Mouse (Mus musculus): Measurements from ENCODE around the gene 4930470P17Rik. TPM values are rescaled to one million over a fixed set of nuclear protein-coding genes. Genes with fewer than 3 reads are reported as not detected.

Gene 4930470P17Rik
- total and polyA plus RNA-seq, 3 experiments: not detected

DNA sequence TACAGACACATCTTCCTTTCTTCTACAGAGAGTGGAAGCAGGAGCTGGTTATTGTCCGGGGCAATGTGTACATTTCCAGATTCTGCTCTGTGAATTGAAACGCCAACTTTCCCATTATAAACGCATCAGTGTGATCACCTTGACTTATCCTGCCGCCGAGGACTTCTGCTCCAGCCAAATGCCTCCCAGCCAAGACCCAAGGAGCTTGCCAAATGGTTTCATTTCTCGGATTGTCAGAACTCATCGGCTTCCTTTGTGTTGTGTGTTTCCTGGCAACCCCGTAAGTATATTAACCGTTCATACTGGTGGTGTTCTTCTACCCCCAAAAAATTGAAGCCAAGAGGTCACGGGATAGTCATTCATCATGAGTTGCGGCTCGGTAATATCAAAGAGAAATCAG, 25.7 kb downstream of the 4930470P17Rik start:
- WGBS: 72% methylated on average over 12 of the region's 12 CpGs
- no peaks in the 10 kb centered on the region for H3K36me3 ChIP-seq (ENCODE audit: control insufficient read depth, insufficient read depth, low read length)
- intact Hi-C loops (cut with DNase I): no loop called here

DNA sequence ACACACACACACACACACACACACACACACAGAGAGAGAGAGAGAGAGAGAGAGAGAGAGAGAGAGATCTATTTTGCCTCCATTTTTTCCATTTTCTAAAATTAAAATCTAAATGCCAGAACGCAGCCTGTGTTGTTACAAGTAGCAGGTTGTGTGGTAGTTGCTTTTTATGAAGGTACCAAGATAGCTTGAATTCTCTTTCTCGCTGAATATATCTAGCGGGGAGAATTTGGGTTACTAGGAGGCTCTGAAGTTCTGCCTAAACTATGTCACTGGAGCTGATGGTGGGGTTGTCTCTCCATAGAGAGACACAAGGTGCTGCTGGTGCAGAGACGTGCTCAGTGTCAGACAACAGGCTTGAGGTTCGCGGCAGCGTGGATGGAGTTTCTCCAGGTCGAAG, 36.8 kb downstream of the 4930470P17Rik start:
- Histone ChIP-seq H3K4me3 (no peak overlapping the region), H3K9ac (ENCODE audit: low read depth, low read length) (no peak overlapping the region), H3K27me3 (ENCODE audit: control insufficient read depth, insufficient read depth, low read length) (no peaks in the 10 kb centered on the region), H3K79me2 (replicated peaks; ENCODE audit: control insufficient read depth, insufficient read depth, low read length) (no peaks in the 10 kb centered on the region), H3K4me1 (ENCODE audit: control insufficient read depth, insufficient read depth, low read length) (no peaks in the 10 kb centered on the region), H3K36me3 (ENCODE audit: control insufficient read depth, insufficient read depth, low read length) (no peaks in the 10 kb centered on the region), H3K27ac (no peak overlapping the region)
- TF ChIP-seq EP300 (IDR thresholded peaks at IDR 0.05; ENCODE audit: insufficient read depth, low read depth, low read length): no peak
- no peak for TF ChIP-seq CTCF (IDR thresholded peaks at IDR 0.05)
- no peak for TF ChIP-seq POLR2A (IDR thresholded peaks at IDR 0.05; ENCODE audit: insufficient read depth, low read depth, low read length)
- no peak for DNase-seq
- WGBS: 87% methylated on average over 8 of the region's 8 CpGs
- intact Hi-C loops (cut with DNase I): no loop called here

More for the DNA sequence above, 25.7 kb downstream of the 4930470P17Rik start:
- Histone ChIP-seq H3K9ac (ENCODE audit: low read depth, low read length) (no peak overlapping the region), H3K4me1 (ENCODE audit: control insufficient read depth, insufficient read depth, low read length) (no peaks in the 10 kb centered on the region), H3K27ac (no peak overlapping the region), H3K79me2 (replicated peaks; ENCODE audit: control insufficient read depth, insufficient read depth, low read length) (no peaks in the 10 kb centered on the region), H3K4me3 (no peak overlapping the region), H3K27me3 (ENCODE audit: control insufficient read depth, insufficient read depth, low read length) (no peaks in the 10 kb centered on the region)
- TF ChIP-seq POLR2A (IDR thresholded peaks at IDR 0.05; ENCODE audit: insufficient read depth, low read depth, low read length): no peak
- no peak for TF ChIP-seq CTCF (IDR thresholded peaks at IDR 0.05)
- no peak for TF ChIP-seq EP300 (IDR thresholded peaks at IDR 0.05; ENCODE audit: insufficient read depth, low read depth, low read length)
- DNase-seq: no peak

DNA sequence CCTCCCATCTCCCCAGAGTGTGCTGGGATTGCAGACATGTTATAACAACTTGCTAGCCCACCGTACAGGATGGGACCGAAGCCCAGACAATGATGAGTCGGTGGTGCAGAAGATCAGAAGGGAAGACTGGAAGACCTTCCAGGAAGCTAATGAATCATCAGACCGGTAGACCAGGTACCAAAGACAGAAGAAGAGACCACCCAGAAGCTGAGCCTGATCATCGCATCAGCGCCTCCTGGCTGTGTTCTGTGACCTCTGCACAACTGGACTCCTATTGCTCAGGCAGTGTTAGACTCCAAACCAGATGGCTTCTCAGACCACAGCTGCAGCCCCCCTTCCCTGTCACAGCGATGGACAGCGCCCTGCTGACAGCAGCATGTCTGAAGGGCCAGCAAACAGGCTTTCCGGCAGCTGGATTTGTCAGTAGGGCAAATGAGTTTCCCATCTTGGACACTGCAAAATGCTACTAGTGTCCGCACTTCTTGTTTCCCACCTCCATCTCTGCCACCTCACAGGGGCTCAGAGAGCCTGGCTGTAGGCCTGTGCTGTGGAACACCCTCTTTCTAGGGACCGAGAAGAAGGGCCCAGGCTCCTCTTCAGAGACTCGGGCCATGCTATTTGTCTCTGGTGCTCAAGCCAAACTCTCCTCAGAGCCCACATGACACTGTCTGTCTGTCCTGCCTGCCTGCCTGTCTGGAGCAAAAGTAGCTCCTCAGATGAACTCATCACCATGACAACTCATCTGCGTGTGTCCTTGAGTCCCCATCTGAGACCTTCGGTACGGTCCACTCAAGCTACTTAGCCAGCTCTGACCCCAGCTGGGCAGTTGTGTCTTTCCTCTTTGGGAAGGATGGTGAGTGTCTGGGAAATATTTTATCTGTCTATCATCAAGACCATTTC, 37.6 kb downstream of the 4930470P17Rik start:
- Histone ChIP-seq H3K36me3 (ENCODE audit: control insufficient read depth, insufficient read depth, low read length) (no peaks in the 10 kb centered on the region), H3K4me1 (ENCODE audit: control insufficient read depth, insufficient read depth, low read length) (no peaks in the 10 kb centered on the region), H3K79me2 (replicated peaks; ENCODE audit: control insufficient read depth, insufficient read depth, low read length) (no peaks in the 10 kb centered on the region), H3K4me3 (no peak overlapping the region), H3K9ac (ENCODE audit: low read depth, low read length) (no peak overlapping the region), H3K27ac (no peak overlapping the region), H3K27me3 (ENCODE audit: control insufficient read depth, insufficient read depth, low read length) (no peaks in the 10 kb centered on the region)
- no peak for DNase-seq
- intact Hi-C loops (cut with DNase I): no loop called here
- TF ChIP-seq EP300 (IDR thresholded peaks at IDR 0.05; ENCODE audit: insufficient read depth, low read depth, low read length) (no peak), CTCF (IDR thresholded peaks at IDR 0.05) (no peak), POLR2A (IDR thresholded peaks at IDR 0.05; ENCODE audit: insufficient read depth, low read depth, low read length) (no peak)
- whole genome bisulfite sequencing: 74% methylated on average over 15 of the region's 15 CpGs

DNA sequence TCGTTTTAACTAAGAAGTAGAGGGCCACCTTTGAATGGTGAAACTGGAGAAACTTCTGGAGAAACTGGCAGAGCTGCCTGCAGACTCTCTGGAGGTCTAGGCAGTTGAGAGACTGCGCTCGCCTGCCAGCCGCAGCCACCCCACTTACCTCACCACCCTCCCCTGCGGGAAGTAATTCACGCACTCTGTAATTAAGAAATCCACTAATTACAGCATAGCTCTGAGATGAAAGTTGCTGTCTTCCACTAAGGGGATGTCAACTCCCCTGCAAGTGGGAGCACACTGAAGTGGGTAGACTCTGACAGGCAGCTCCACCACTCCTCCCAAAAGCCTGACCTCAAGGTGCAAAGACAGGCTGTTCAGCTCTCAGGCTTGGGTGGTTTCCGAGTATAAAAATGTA, 49.7 kb downstream of the 4930470P17Rik start:
- no peaks in the 10 kb centered on the region for H3K36me3 ChIP-seq (ENCODE audit: control insufficient read depth, insufficient read depth, low read length)
- no peak for TF ChIP-seq EP300 (IDR thresholded peaks at IDR 0.05; ENCODE audit: insufficient read depth, low read depth, low read length)
- H3K27me3 ChIP-seq (ENCODE audit: control insufficient read depth, insufficient read depth, low read length): no peaks in the 10 kb centered on the region
- H3K4me3 ChIP-seq: no peak overlapping the region
- no peaks in the 10 kb centered on the region for H3K79me2 ChIP-seq (replicated peaks; ENCODE audit: control insufficient read depth, insufficient read depth, low read length)
- no peak overlapping the region for H3K9ac ChIP-seq (ENCODE audit: low read depth, low read length)
- H3K4me1 ChIP-seq (ENCODE audit: control insufficient read depth, insufficient read depth, low read length): no peaks in the 10 kb centered on the region
- DNase-seq: no peak
- 82% methylated on average over 7 of the region's 7 CpGs for WGBS
- no peak overlapping the region for H3K27ac ChIP-seq
- intact Hi-C loops (cut with DNase I): no loop called here

DNA sequence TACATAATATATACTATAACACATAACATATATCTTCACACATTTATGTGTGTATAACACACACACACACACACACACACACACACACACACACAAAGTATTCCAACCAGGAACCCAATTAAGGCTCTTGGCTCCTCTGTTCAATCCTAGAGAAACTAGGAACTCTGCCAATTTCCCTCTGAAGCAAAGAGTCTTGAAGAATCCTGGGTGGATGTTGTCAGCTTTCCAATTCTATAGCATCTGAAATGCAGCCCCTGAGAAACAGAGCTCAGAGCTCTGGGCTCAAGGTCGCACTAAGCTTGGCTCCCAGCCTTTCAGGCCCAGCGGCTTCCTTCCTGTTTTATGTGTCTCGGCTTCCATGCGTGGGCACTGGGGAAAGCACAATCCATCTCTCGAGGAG, 51.6 kb downstream of the 4930470P17Rik start:
- intact Hi-C loops (cut with DNase I): no loop called here
- Histone ChIP-seq H3K36me3 (ENCODE audit: control insufficient read depth, insufficient read depth, low read length) (no peaks in the 10 kb centered on the region), H3K27me3 (ENCODE audit: control insufficient read depth, insufficient read depth, low read length) (no peaks in the 10 kb centered on the region), H3K27ac (no peak overlapping the region), H3K4me1 (ENCODE audit: control insufficient read depth, insufficient read depth, low read length) (no peaks in the 10 kb centered on the region), H3K4me3 (no peak overlapping the region), H3K9ac (ENCODE audit: low read depth, low read length) (no peak overlapping the region), H3K79me2 (replicated peaks; ENCODE audit: control insufficient read depth, insufficient read depth, low read length) (no peaks in the 10 kb centered on the region)
- WGBS: 14% methylated on average over 5 of the region's 5 CpGs
- no peak for DNase-seq
- TF ChIP-seq POLR2A (IDR thresholded peaks at IDR 0.05; ENCODE audit: insufficient read depth, low read depth, low read length) (no peak), EP300 (IDR thresholded peaks at IDR 0.05; ENCODE audit: insufficient read depth, low read depth, low read length) (no peak), CTCF (IDR thresholded peaks at IDR 0.05) (no peak)

DNA sequence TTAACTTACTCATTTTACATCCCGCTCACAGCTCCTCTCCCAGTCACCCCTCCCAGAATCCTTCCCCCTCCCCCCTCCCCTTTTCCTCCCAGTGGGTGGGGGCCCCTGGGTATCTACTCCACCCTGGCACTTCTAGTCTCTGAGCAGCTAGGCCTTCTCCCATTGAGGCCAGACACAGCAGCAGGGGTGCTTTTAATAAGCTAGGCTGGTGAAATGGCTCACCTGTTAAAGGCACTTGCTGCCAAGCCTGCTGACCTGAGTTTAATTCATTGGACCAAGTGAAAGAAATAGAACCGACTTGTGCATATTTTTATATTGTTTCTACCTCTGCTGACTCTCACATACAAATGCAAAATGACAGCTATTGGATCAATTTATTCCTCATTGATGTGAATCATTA, 52.7 kb downstream of the 4930470P17Rik start:
- Histone ChIP-seq H3K79me2 (replicated peaks; ENCODE audit: control insufficient read depth, insufficient read depth, low read length) (no peaks in the 10 kb centered on the region), H3K9ac (ENCODE audit: low read depth, low read length) (no peak overlapping the region), H3K36me3 (ENCODE audit: control insufficient read depth, insufficient read depth, low read length) (no peaks in the 10 kb centered on the region), H3K4me3 (no peak overlapping the region), H3K4me1 (ENCODE audit: control insufficient read depth, insufficient read depth, low read length) (no peaks in the 10 kb centered on the region), H3K27ac (no peak overlapping the region), H3K27me3 (ENCODE audit: control insufficient read depth, insufficient read depth, low read length) (no peaks in the 10 kb centered on the region)
- no peak for DNase-seq
- 88% methylated on average over 2 of the region's 2 CpGs for WGBS
- intact Hi-C loops (cut with DNase I): no loop called here
- TF ChIP-seq EP300 (IDR thresholded peaks at IDR 0.05; ENCODE audit: insufficient read depth, low read depth, low read length): no peak
- no peak for TF ChIP-seq POLR2A (IDR thresholded peaks at IDR 0.05; ENCODE audit: insufficient read depth, low read depth, low read length)
- no peak for TF ChIP-seq CTCF (IDR thresholded peaks at IDR 0.05)

Data from heart, adult 2 months (tissue).